Mouse (Mus musculus): ENCODE results near the gene Hist1h1d. TPM values are rescaled to one million over a fixed set of nuclear protein-coding genes. Genes with fewer than 3 reads are reported as not detected.
A peak's percentile ranks its signal among the peaks of the same experiment; 100 is the strongest.
"Not testable (repeated sequence)": the region's sequence is repeated elsewhere in the genome, so short reads cannot be mapped to it uniquely, and the experiment has no call there.

Gene Hist1h1d
- polyA plus RNA-seq, 1 experiment from 2014 or later = 0.07 TPM

GRCm38 (mm10) chr13:23591206-23591605 is 38.1 kb downstream of the Hist1h1d start:
- no peaks in the 10 kb centered on the region for H3K36me3 ChIP-seq (ENCODE audit: control insufficient read depth, insufficient read depth, low read length)
- WGBS = 94% methylated on average over 7 of the region's 7 CpGs
- no peak overlapping the region for H3K27ac ChIP-seq (ENCODE audit: low read depth, low read length)
- H3K4me3 ChIP-seq (ENCODE audit: low read depth, low read length) = no peak overlapping the region
- H3K9me3 ChIP-seq (ENCODE audit: control insufficient read depth, low read length) = no peaks in the 10 kb centered on the region
- no peak for ATAC-seq (ENCODE audit: low read depth)
- no peak overlapping the region for H3K4me2 ChIP-seq (ENCODE audit: low read depth, low read length)
- no peaks in the 10 kb centered on the region for H3K27me3 ChIP-seq (ENCODE audit: control insufficient read depth, insufficient read depth, low read length)
- no peak overlapping the region for H3K9ac ChIP-seq (replicated peaks; ENCODE audit: low read depth, low read length)
- peaks cover 7% of the 10 kb centered on the region for H3K4me1 ChIP-seq (ENCODE audit: control insufficient read depth, insufficient read depth, low read length)

- H3K4me2 ChIP-seq (ENCODE audit: low read depth, low read length); H3K9me3 ChIP-seq (ENCODE audit: control insufficient read depth, low read length); ATAC-seq (ENCODE audit: low read depth); H3K4me3 ChIP-seq (ENCODE audit: low read depth, low read length); H3K27ac ChIP-seq (ENCODE audit: low read depth, low read length); H3K4me1 ChIP-seq (ENCODE audit: control insufficient read depth, insufficient read depth, low read length); H3K9ac ChIP-seq (replicated peaks; ENCODE audit: low read depth, low read length); H3K27me3 ChIP-seq (ENCODE audit: control insufficient read depth, insufficient read depth, low read length); H3K36me3 ChIP-seq (ENCODE audit: control insufficient read depth, insufficient read depth, low read length): not testable (repeated sequence)
- WGBS = 84% methylated on average over 7 of the region's 7 CpGs
Measured at GRCm38 (mm10) chr13:23591886-23592285, 38.8 kb downstream of the Hist1h1d start.

- no peak for ATAC-seq (ENCODE audit: low read depth)
- no peak overlapping the region for H3K4me3 ChIP-seq (ENCODE audit: low read depth, low read length)
- no peaks in the 10 kb centered on the region for H3K27me3 ChIP-seq (ENCODE audit: control insufficient read depth, insufficient read depth, low read length)
- no peaks in the 10 kb centered on the region for H3K36me3 ChIP-seq (ENCODE audit: control insufficient read depth, insufficient read depth, low read length)
- no peak overlapping the region for H3K9ac ChIP-seq (replicated peaks; ENCODE audit: low read depth, low read length)
- H3K4me1 ChIP-seq (ENCODE audit: control insufficient read depth, insufficient read depth, low read length) = no peaks in the 10 kb centered on the region
- no peak overlapping the region for H3K27ac ChIP-seq (ENCODE audit: low read depth, low read length)
- 93% methylated on average over 7 of the region's 7 CpGs for WGBS
- no peak overlapping the region for H3K4me2 ChIP-seq (ENCODE audit: low read depth, low read length)
- no peaks in the 10 kb centered on the region for H3K9me3 ChIP-seq (ENCODE audit: control insufficient read depth, low read length)
Measured at GRCm38 (mm10) chr13:23592614-23593013, 39.6 kb downstream of the Hist1h1d start.

GRCm38 (mm10) chr13:23593051-23593770 is 40.1 kb downstream of the Hist1h1d start:
- no peaks in the 10 kb centered on the region for H3K27me3 ChIP-seq (ENCODE audit: control insufficient read depth, insufficient read depth, low read length)
- no peak for ATAC-seq (ENCODE audit: low read depth)
- no peak overlapping the region for H3K4me2 ChIP-seq (ENCODE audit: low read depth, low read length)
- H3K9ac ChIP-seq (replicated peaks; ENCODE audit: low read depth, low read length) = no peak overlapping the region
- no peaks in the 10 kb centered on the region for H3K36me3 ChIP-seq (ENCODE audit: control insufficient read depth, insufficient read depth, low read length)
- no peaks in the 10 kb centered on the region for H3K9me3 ChIP-seq (ENCODE audit: control insufficient read depth, low read length)
- H3K27ac ChIP-seq (ENCODE audit: low read depth, low read length) = no peak overlapping the region
- 87% methylated on average over 5 of the region's 5 CpGs for WGBS
- H3K4me1 ChIP-seq (ENCODE audit: control insufficient read depth, insufficient read depth, low read length) = no peaks in the 10 kb centered on the region
- no peak overlapping the region for H3K4me3 ChIP-seq (ENCODE audit: low read depth, low read length)

GRCm38 (mm10) chr13:23595185-23595584 is 42.1 kb downstream of the Hist1h1d start:
- no peaks in the 10 kb centered on the region for H3K27me3 ChIP-seq (ENCODE audit: control insufficient read depth, insufficient read depth, low read length)
- no peaks in the 10 kb centered on the region for H3K4me1 ChIP-seq (ENCODE audit: control insufficient read depth, insufficient read depth, low read length)
- no peak for ATAC-seq (ENCODE audit: low read depth)
- H3K4me3 ChIP-seq (ENCODE audit: low read depth, low read length) = no peak overlapping the region
- H3K9ac ChIP-seq (replicated peaks; ENCODE audit: low read depth, low read length) = no peak overlapping the region
- H3K4me2 ChIP-seq (ENCODE audit: low read depth, low read length) = no peak overlapping the region
- WGBS = 86% methylated on average over 2 of the region's 2 CpGs
- no peak overlapping the region for H3K27ac ChIP-seq (ENCODE audit: low read depth, low read length)
- no peaks in the 10 kb centered on the region for H3K36me3 ChIP-seq (ENCODE audit: control insufficient read depth, insufficient read depth, low read length)
- H3K9me3 ChIP-seq (ENCODE audit: control insufficient read depth, low read length) = no peaks in the 10 kb centered on the region

- no peak overlapping the region for H3K27ac ChIP-seq (ENCODE audit: low read depth, low read length)
- no peak for ATAC-seq (ENCODE audit: low read depth)
- no peak overlapping the region for H3K9ac ChIP-seq (replicated peaks; ENCODE audit: low read depth, low read length)
- no peaks in the 10 kb centered on the region for H3K36me3 ChIP-seq (ENCODE audit: control insufficient read depth, insufficient read depth, low read length)
- H3K27me3 ChIP-seq (ENCODE audit: control insufficient read depth, insufficient read depth, low read length) = no peaks in the 10 kb centered on the region
- WGBS = 87% methylated on average over 7 of the region's 7 CpGs
- H3K9me3 ChIP-seq (ENCODE audit: control insufficient read depth, low read length) = no peaks in the 10 kb centered on the region
- no peak overlapping the region for H3K4me2 ChIP-seq (ENCODE audit: low read depth, low read length)
- no peak overlapping the region for H3K4me3 ChIP-seq (ENCODE audit: low read depth, low read length)
- no peaks in the 10 kb centered on the region for H3K4me1 ChIP-seq (ENCODE audit: control insufficient read depth, insufficient read depth, low read length)
Measured at GRCm38 (mm10) chr13:23595622-23596372, 42.7 kb downstream of the Hist1h1d start.

- no peaks in the 10 kb centered on the region for H3K36me3 ChIP-seq (ENCODE audit: control insufficient read depth, insufficient read depth, low read length)
- ATAC-seq (ENCODE audit: low read depth) = peak; percentile 71; the same call in 1 of the 2 replicates
- no peak overlapping the region for H3K4me2 ChIP-seq (ENCODE audit: low read depth, low read length)
- no peaks in the 10 kb centered on the region for H3K27me3 ChIP-seq (ENCODE audit: control insufficient read depth, insufficient read depth, low read length)
- H3K9ac ChIP-seq (replicated peaks; ENCODE audit: low read depth, low read length) = no peak overlapping the region
- 10% methylated on average over 9 of the region's 9 CpGs for WGBS
- no peak overlapping the region for H3K4me3 ChIP-seq (ENCODE audit: low read depth, low read length)
- H3K4me1 ChIP-seq (ENCODE audit: control insufficient read depth, insufficient read depth, low read length) = no peaks in the 10 kb centered on the region
- H3K27ac ChIP-seq (ENCODE audit: low read depth, low read length) = no peak overlapping the region
- H3K9me3 ChIP-seq (ENCODE audit: control insufficient read depth, low read length) = no peaks in the 10 kb centered on the region
Measured at GRCm38 (mm10) chr13:23597957-23598356, 44.9 kb downstream of the Hist1h1d start.

GRCm38 (mm10) chr13:23603182-23603699 is 50.2 kb downstream of the Hist1h1d start:
- no peak overlapping the region for H3K4me2 ChIP-seq (ENCODE audit: low read depth, low read length)
- no peaks in the 10 kb centered on the region for H3K27me3 ChIP-seq (ENCODE audit: control insufficient read depth, insufficient read depth, low read length)
- H3K36me3 ChIP-seq (ENCODE audit: control insufficient read depth, insufficient read depth, low read length) = no peaks in the 10 kb centered on the region
- 88% methylated on average over 7 of the region's 7 CpGs for WGBS
- H3K9ac ChIP-seq (replicated peaks; ENCODE audit: low read depth, low read length) = no peak overlapping the region
- H3K4me3 ChIP-seq (ENCODE audit: low read depth, low read length) = no peak overlapping the region
- H3K9me3 ChIP-seq (ENCODE audit: control insufficient read depth, low read length) = no peaks in the 10 kb centered on the region
- H3K4me1 ChIP-seq (ENCODE audit: control insufficient read depth, insufficient read depth, low read length) = no peaks in the 10 kb centered on the region
- no peak for ATAC-seq (ENCODE audit: low read depth)
- no peak overlapping the region for H3K27ac ChIP-seq (ENCODE audit: low read depth, low read length)

GRCm38 (mm10) chr13:23604452-23604851 is 51.4 kb downstream of the Hist1h1d start:
- Histone ChIP-seq H3K4me2 (ENCODE audit: low read depth, low read length) (no peak overlapping the region), H3K36me3 (ENCODE audit: control insufficient read depth, insufficient read depth, low read length) (no peaks in the 10 kb centered on the region), H3K27ac (ENCODE audit: low read depth, low read length) (no peak overlapping the region), H3K9me3 (ENCODE audit: control insufficient read depth, low read length) (no peaks in the 10 kb centered on the region), H3K27me3 (ENCODE audit: control insufficient read depth, insufficient read depth, low read length) (no peaks in the 10 kb centered on the region), H3K9ac (replicated peaks; ENCODE audit: low read depth, low read length) (no peak overlapping the region), H3K4me3 (ENCODE audit: low read depth, low read length) (no peak overlapping the region), H3K4me1 (ENCODE audit: control insufficient read depth, insufficient read depth, low read length) (no peaks in the 10 kb centered on the region)
- WGBS = 98% methylated on average over 3 of the region's 3 CpGs
- no peak for ATAC-seq (ENCODE audit: low read depth)
